Mouse (Mus musculus) hindbrain, embryonic 13.5 days (tissue): ENCODE results near the gene Tcirg1. TPM values are rescaled to one million over a fixed set of nuclear protein-coding genes. Genes with fewer than 3 reads are reported as not detected.

ENCODE experiments used
- ATAC-seq: fragments of 200-750 bp; cut with Nextera tagmentation; 2 replicates; pipeline ENCODE4 v1.8.0; 2017; ENCODE audit warnings: moderate TSS enrichment; ENCODE audit not compliant: low FRiP score
- H3K27ac ChIP-seq: fragments of 300-500 bp; sonication (generic); 2 replicates; pipeline ENCODE4 v1.5.1; 2015; ENCODE audit warnings: inconsistent platforms, mild to moderate bottlenecking, moderate library complexity
- H3K27me3 ChIP-seq: fragments of 300-500 bp; sonication (generic); 2 replicates; pipeline ENCODE4 v1.6.1; 2015; ENCODE audit warnings: mild to moderate bottlenecking, inconsistent platforms
- H3K36me3 ChIP-seq: fragments of 300-500 bp; sonication (generic); 2 replicates; pipeline ENCODE4 v1.6.1; 2015; ENCODE audit warnings: mild to moderate bottlenecking, inconsistent platforms
- H3K4me1 ChIP-seq: fragments of 300-500 bp; sonication (generic); replicated peaks from 2 replicates; pipeline ENCODE4 v1.6.1; 2015; ENCODE audit warnings: inconsistent platforms
- H3K4me2 ChIP-seq: fragments of 300-500 bp; sonication (generic); 2 replicates; pipeline ENCODE4 v1.6.1; 2015; ENCODE audit warnings: inconsistent platforms, mild to moderate bottlenecking, moderate library complexity
- H3K4me3 ChIP-seq: fragments of 300-500 bp; sonication (generic); 2 replicates; pipeline ENCODE4 v1.5.1; 2015; ENCODE audit warnings: mild to moderate bottlenecking, inconsistent platforms
- H3K9ac ChIP-seq: fragments of 300-500 bp; sonication (generic); 2 replicates; pipeline ENCODE4 v1.6.1; 2015; ENCODE audit warnings: mild to moderate bottlenecking, inconsistent platforms
- H3K9me3 ChIP-seq: fragments of 300-500 bp; sonication (generic); 2 replicates; pipeline ENCODE4 v1.6.1; 2016; ENCODE audit warnings: inconsistent platforms
- WGBS: fragments of 180-500 bp; shearing (Covaris S2); methylation state at CpG from one replicate; pipeline ENCODE4 v1.1.7; 2015; 5-methylcytosine and 5-hydroxymethylcytosine counted together
- polyA plus RNA-seq: library from polyadenylated mRNA; unstranded; fragments of >200 nt; fragmentation: Nextera tagmentation; extraction: Ambion mirVana; gene quantifications from 2 replicates; pipeline ENCODE4 v1.2.1, GENCODE M21; 2015

The Tcirg1 gene
- polyA plus RNA-seq, 1 experiment from 2014 or later = 15.0 TPM

GRCm38 (mm10) chr19:3924190-3924589, 17.3 kb upstream of the Tcirg1 start:
- no peak for ATAC-seq
- 85% methylated on average over 8 of the region's 8 CpGs for WGBS
- Histone ChIP-seq H3K9ac (no peak overlapping the region), H3K4me1 (peaks cover 9% of the 10 kb centered on the region), H3K4me3 (no peak overlapping the region), H3K27me3 (no peaks in the 10 kb centered on the region), H3K4me2 (no peak overlapping the region), H3K27ac (0 out of 2 replicates have a peak overlapping the region, but pooled peaks have one; percentile 23), H3K9me3 (no peaks in the 10 kb centered on the region), H3K36me3 (no peaks in the 10 kb centered on the region)

GRCm38 (mm10) chr19:3923586-3923985, 16.7 kb upstream of the Tcirg1 start:
- Histone ChIP-seq H3K27ac (0 out of 2 replicates have a peak overlapping the region, but pooled peaks have one; percentile 23), H3K4me3 (no peak overlapping the region), H3K27me3 (no peaks in the 10 kb centered on the region), H3K4me1 (0 out of 2 replicates have a peak, but pooled peaks cover 3% of the 10 kb centered on the region), H3K9ac (no peak overlapping the region), H3K9me3 (no peaks in the 10 kb centered on the region), H3K4me2 (no peak overlapping the region), H3K36me3 (no peaks in the 10 kb centered on the region)
- 53% methylated on average over 13 of the region's 13 CpGs for WGBS
- ATAC-seq = no peak

- Histone ChIP-seq H3K27me3 (no peaks in the 10 kb centered on the region), H3K9ac (no peak overlapping the region), H3K4me1 (0 out of 2 replicates have a peak, but pooled peaks cover 3% of the 10 kb centered on the region), H3K4me3 (no peak overlapping the region), H3K4me2 (no peak overlapping the region), H3K36me3 (no peaks in the 10 kb centered on the region), H3K9me3 (no peaks in the 10 kb centered on the region), H3K27ac (no peak overlapping the region)
- WGBS = 64% methylated on average over 10 of the region's 10 CpGs
- no peak for ATAC-seq
Observed at GRCm38 (mm10) chr19:3922661-3923371, 15.9 kb upstream of the Tcirg1 start.

- Histone ChIP-seq H3K4me2 (no peak overlapping the region), H3K9me3 (no peaks in the 10 kb centered on the region), H3K4me1 (no peaks in the 10 kb centered on the region), H3K27ac (no peak overlapping the region), H3K4me3 (no peak overlapping the region), H3K36me3 (no peaks in the 10 kb centered on the region), H3K27me3 (no peaks in the 10 kb centered on the region), H3K9ac (no peak overlapping the region)
- no peak for ATAC-seq
Observed at GRCm38 (mm10) chr19:3919928-3920327, 13.0 kb upstream of the Tcirg1 start.

- WGBS = 84% methylated on average over 11 of the region's 11 CpGs
Observed at GRCm38 (mm10) chr19:3916727-3917126, 9.8 kb upstream of the Tcirg1 start.

GRCm38 (mm10) chr19:3914535-3914934, 7.6 kb upstream of the Tcirg1 start:
- Histone ChIP-seq H3K36me3 (peaks cover 16% of the 10 kb centered on the region), H3K27ac (no peak overlapping the region), H3K4me2 (no peak overlapping the region), H3K27me3 (no peaks in the 10 kb centered on the region), H3K9ac (no peak overlapping the region), H3K9me3 (no peaks in the 10 kb centered on the region), H3K4me1 (peaks cover 28% of the 10 kb centered on the region), H3K4me3 (no peak overlapping the region)
- no peak for ATAC-seq
- 97% methylated on average over 5 of the region's 5 CpGs for WGBS

More at GRCm38 (mm10) chr19:3916727-3917126, 9.8 kb upstream of the Tcirg1 start:
- H3K27me3 ChIP-seq = no peaks in the 10 kb centered on the region
- no peak for ATAC-seq
- 0 out of 2 replicates have a peak overlapping the region, but pooled peaks have one; percentile 11 for H3K9ac ChIP-seq
- H3K4me3 ChIP-seq = no peak overlapping the region
- no peaks in the 10 kb centered on the region for H3K9me3 ChIP-seq
- H3K4me1 ChIP-seq = peaks cover 18% of the 10 kb centered on the region
- no peaks in the 10 kb centered on the region for H3K36me3 ChIP-seq
- H3K4me2 ChIP-seq = no peak overlapping the region
- H3K27ac ChIP-seq = no peak overlapping the region

- WGBS = 87% methylated on average over 8 of the region's 8 CpGs
- H3K9me3 ChIP-seq = no peaks in the 10 kb centered on the region
Observed at GRCm38 (mm10) chr19:3913692-3914091, 6.8 kb upstream of the Tcirg1 start.

GRCm38 (mm10) chr19:3912337-3913204, 5.6 kb upstream of the Tcirg1 start, which contains the start of gene Ndufs8:
Gene Ndufs8 (minus strand): TSS chr19:3912774.
- peak; percentile 97 for ATAC-seq
- peaks cover 35% of the 10 kb centered on the region for H3K36me3 ChIP-seq
- peak within 1 kb of the TSS; percentile 55 for H3K4me3 ChIP-seq
- under 1% methylated on average over 43 of the region's 43 CpGs for WGBS
- peak within 1 kb of the TSS; percentile 76 for H3K4me2 ChIP-seq
- peak within 1 kb of the TSS; percentile 70 for H3K9ac ChIP-seq
- H3K4me1 ChIP-seq = peaks cover 29% of the 10 kb centered on the region
- H3K27me3 ChIP-seq = 0 out of 2 replicates have a peak, but pooled peaks cover under 1% of the 10 kb centered on the region
- no peaks in the 10 kb centered on the region for H3K9me3 ChIP-seq
- H3K27ac ChIP-seq = peak within 1 kb of the TSS; percentile 88

More at GRCm38 (mm10) chr19:3913692-3914091, 6.8 kb upstream of the Tcirg1 start:
- Histone ChIP-seq H3K27ac (0 out of 2 replicates have a peak overlapping the region, but pooled peaks have one; percentile 75), H3K9ac (peak overlapping the region; percentile 66), H3K4me3 (peak overlapping the region; percentile 55), H3K36me3 (peaks cover 25% of the 10 kb centered on the region), H3K4me1 (peaks cover 28% of the 10 kb centered on the region), H3K27me3 (no peaks in the 10 kb centered on the region), H3K4me2 (peak overlapping the region; percentile 76)
- no peak for ATAC-seq

GRCm38 (mm10) chr19:3910206-3910605, 3.3 kb upstream of the Tcirg1 start:
- H3K4me3 ChIP-seq = no peak overlapping the region
- H3K27me3 ChIP-seq = peaks cover 18% of the 10 kb centered on the region; the same call in 1 of the 2 replicates
- H3K36me3 ChIP-seq = peaks cover 35% of the 10 kb centered on the region
- H3K4me1 ChIP-seq = peaks cover 51% of the 10 kb centered on the region
- H3K27ac ChIP-seq = no peak overlapping the region
- 83% methylated on average over 5 of the region's 5 CpGs for WGBS
- no peak overlapping the region for H3K4me2 ChIP-seq
- no peak for ATAC-seq
- H3K9ac ChIP-seq = 0 out of 2 replicates have a peak overlapping the region, but pooled peaks have one; percentile 8
- no peaks in the 10 kb centered on the region for H3K9me3 ChIP-seq

GRCm38 (mm10) chr19:3907876-3908660, 1.1 kb upstream of the Tcirg1 start:
- no peak overlapping the region for H3K27ac ChIP-seq
- peak overlapping the region; percentile 63; the same call in 1 of the 2 replicates for H3K4me2 ChIP-seq
- peaks cover 37% of the 10 kb centered on the region for H3K36me3 ChIP-seq
- peaks cover 45% of the 10 kb centered on the region for H3K4me1 ChIP-seq
- H3K4me3 ChIP-seq = peak overlapping the region; percentile 42; the same call in 1 of the 2 replicates
- H3K9me3 ChIP-seq = no peaks in the 10 kb centered on the region
- no peak overlapping the region for H3K9ac ChIP-seq
- ATAC-seq = no peak
- peaks cover 21% of the 10 kb centered on the region; the same call in 1 of the 2 replicates for H3K27me3 ChIP-seq
- 87% methylated on average over 8 of the region's 8 CpGs for WGBS

GRCm38 (mm10) chr19:3906326-3906725, 607 bp downstream of the Tcirg1 start:
- Histone ChIP-seq H3K9me3 (no peaks in the 10 kb centered on the region), H3K27me3 (peaks cover 21% of the 10 kb centered on the region; the same call in 1 of the 2 replicates), H3K4me3 (peak overlapping the region; percentile 42), H3K4me1 (peaks cover 36% of the 10 kb centered on the region), H3K27ac (no peak overlapping the region), H3K9ac (peak overlapping the region; percentile 70), H3K4me2 (peak overlapping the region; percentile 63), H3K36me3 (peaks cover 39% of the 10 kb centered on the region)
- WGBS = 51% methylated on average over 10 of the region's 10 CpGs
- 0 out of 2 replicates have a peak, but pooled peaks have one; percentile 1 for ATAC-seq
